19 mouse cellular contexts compared by ENCODE assay signal in genomic region chr17:24593248-24593647, GRCm38 (mm10). TPM values are rescaled to one million over a fixed set of nuclear protein-coding genes. Genes with fewer than 3 reads are reported as not detected.
DNase-seq lines count a peak whose midpoint lies in the region; ATAC-seq and TF ChIP-seq lines count a peak whose summit lies in the region.
"Had no signal": no experiment of that assay in that cellular context is flagged by ENCODE, and none has a peak within 500 bp of the region (broad histone marks: within the 10 kb centered on the region; RNA-seq: fewer than 3 reads in every experiment).

No protein-coding gene starts in this region.

- no peaks in the 10 kb centered on the region for H3K9me3 ChIP-seq in kidney, postnatal 0 days (replicated peaks; ENCODE audit: low read length)
- no peaks in the 10 kb centered on the region for H3K9me3 ChIP-seq in kidney, embryonic 16.5 days (ENCODE audit: low read length)
- H3K9me3 ChIP-seq in neural tube, embryonic 14.5 days (ENCODE audit: control insufficient read depth, low read length): no peaks in the 10 kb centered on the region
- no peaks in the 10 kb centered on the region for H3K9me3 ChIP-seq in neural tube, embryonic 15.5 days (replicated peaks)
- H3K9me3 ChIP-seq: embryonic facial prominence, embryonic 15.5 days; forebrain, embryonic 10.5 days; heart, embryonic 13.5 days; hindbrain, embryonic 12.5 days had no signal

- TF ChIP-seq CTCF in kidney, postnatal 0 days (IDR thresholded peaks at IDR 0.05; ENCODE audit: low read depth): no peak

- H3K27ac ChIP-seq in kidney, postnatal 0 days: no peak overlapping the region
- H3K27ac ChIP-seq in kidney, embryonic 16.5 days (ENCODE audit: low read length): no peak overlapping the region
- H3K27ac ChIP-seq in neural tube, embryonic 14.5 days (ENCODE audit: low read depth, low read length): 0 out of 2 replicates have a peak overlapping the region, but pooled peaks have one; percentile 5
- no peak overlapping the region for H3K27ac ChIP-seq in neural tube, embryonic 15.5 days (replicated peaks)
- H3K27ac ChIP-seq: embryonic facial prominence, embryonic 15.5 days; forebrain, embryonic 10.5 days; heart, embryonic 13.5 days; hindbrain, embryonic 12.5 days had no signal

- H3K4me3 ChIP-seq in kidney, postnatal 0 days (replicated peaks; ENCODE audit: low read depth, low read length): no peak overlapping the region
- no peak overlapping the region for H3K4me3 ChIP-seq in kidney, embryonic 16.5 days (ENCODE audit: low read length)
- no peak overlapping the region for H3K4me3 ChIP-seq in neural tube, embryonic 14.5 days (ENCODE audit: low read depth, low read length)
- H3K4me3 ChIP-seq in neural tube, embryonic 15.5 days (replicated peaks): no peak overlapping the region
- H3K4me3 ChIP-seq: embryonic facial prominence, embryonic 15.5 days; erythroblast, embryonic 14.5 days; forebrain, embryonic 10.5 days; heart, embryonic 13.5 days; hindbrain, embryonic 12.5 days had no signal

- WGBS in kidney, postnatal 0 days: 86% methylated on average over 5 of the region's 5 CpGs
- WGBS in kidney, embryonic 16.5 days: 86% methylated on average over 5 of the region's 5 CpGs
- 86% methylated on average over 5 of the region's 5 CpGs for WGBS in neural tube, embryonic 14.5 days
- 89% methylated on average over 5 of the region's 5 CpGs for WGBS in neural tube, embryonic 15.5 days

- ATAC-seq in kidney, postnatal 0 days (replicated peaks; ENCODE audit: low FRiP score, low read depth): 0 out of 2 replicates have a peak, but pooled peaks have one; percentile 30
- no peak for ATAC-seq in kidney, embryonic 16.5 days (ENCODE audit: low FRiP score, low TSS enrichment)
- ATAC-seq in neural tube, embryonic 14.5 days (ENCODE audit: low read depth): no peak
- ATAC-seq in neural tube, embryonic 15.5 days (ENCODE audit: low FRiP score): no peak
- ATAC-seq: forebrain, embryonic 16.5 days had no signal

- no peak overlapping the region for H3K9ac ChIP-seq in kidney, postnatal 0 days (ENCODE audit: low read depth, low read length)
- no peak overlapping the region for H3K9ac ChIP-seq in kidney, embryonic 16.5 days (replicated peaks; ENCODE audit: low read length)
- H3K9ac ChIP-seq in neural tube, embryonic 14.5 days (replicated peaks; ENCODE audit: low read depth, low read length): no peak overlapping the region
- H3K9ac ChIP-seq in neural tube, embryonic 15.5 days (replicated peaks): no peak overlapping the region
- H3K9ac ChIP-seq: embryonic facial prominence, embryonic 15.5 days; heart, embryonic 13.5 days; hindbrain, embryonic 12.5 days had no signal

- H3K4me2 ChIP-seq in kidney, postnatal 0 days (ENCODE audit: low read length): no peak overlapping the region
- H3K4me2 ChIP-seq in kidney, embryonic 16.5 days (replicated peaks; ENCODE audit: low read depth, low read length): no peak overlapping the region
- H3K4me2 ChIP-seq in neural tube, embryonic 14.5 days (ENCODE audit: low read depth, low read length): no peak overlapping the region
- no peak overlapping the region for H3K4me2 ChIP-seq in neural tube, embryonic 15.5 days
- H3K4me2 ChIP-seq: embryonic facial prominence, embryonic 15.5 days; heart, embryonic 13.5 days; hindbrain, embryonic 12.5 days had no signal

- peak; percentile 90 for DNase-seq in heart, adult 11 months
- DNase-seq in heart, adult 18-20 months: no peak
- DNase-seq in kidney, postnatal 0 days (ENCODE audit: low spot score): no peak
- DNase-seq: adrenal gland, adult 2 months; adrenal gland, postnatal 25 days; embryo, embryonic 11 days; gastrocnemius, postnatal 10 days; heart, postnatal 10 days; heart, postnatal 4 days had no signal

- no peaks in the 10 kb centered on the region for H3K27me3 ChIP-seq in kidney, postnatal 0 days (ENCODE audit: insufficient read depth, low read length)
- no peaks in the 10 kb centered on the region for H3K27me3 ChIP-seq in kidney, embryonic 16.5 days (ENCODE audit: insufficient read depth, low read length)
- H3K27me3 ChIP-seq in neural tube, embryonic 14.5 days (ENCODE audit: control insufficient read depth, insufficient read depth, low read length): no peaks in the 10 kb centered on the region
- no peaks in the 10 kb centered on the region for H3K27me3 ChIP-seq in neural tube, embryonic 15.5 days (replicated peaks)
- H3K27me3 ChIP-seq: CH12.LX; embryonic facial prominence, embryonic 15.5 days; heart, embryonic 13.5 days; hindbrain, embryonic 12.5 days had no signal

- peaks cover 65% of the 10 kb centered on the region for H3K36me3 ChIP-seq in kidney, postnatal 0 days (ENCODE audit: insufficient read depth, low read length)
- peaks cover 71% of the 10 kb centered on the region for H3K36me3 ChIP-seq in kidney, embryonic 16.5 days (ENCODE audit: insufficient read depth, low read length)
- H3K36me3 ChIP-seq in neural tube, embryonic 14.5 days (ENCODE audit: control insufficient read depth, insufficient read depth, low read length): peaks cover 85% of the 10 kb centered on the region
- H3K36me3 ChIP-seq in neural tube, embryonic 15.5 days: peaks cover 88% of the 10 kb centered on the region

- H3K4me1 ChIP-seq in kidney, postnatal 0 days (replicated peaks; ENCODE audit: insufficient read depth, low read length): no peaks in the 10 kb centered on the region
- H3K4me1 ChIP-seq in kidney, embryonic 16.5 days (ENCODE audit: insufficient read depth, low read length): no peaks in the 10 kb centered on the region
- H3K4me1 ChIP-seq in neural tube, embryonic 14.5 days (ENCODE audit: control insufficient read depth, insufficient read depth, low read length): no peaks in the 10 kb centered on the region
- H3K4me1 ChIP-seq in neural tube, embryonic 15.5 days: no peaks in the 10 kb centered on the region
- H3K4me1 ChIP-seq: embryonic facial prominence, embryonic 15.5 days; forebrain, embryonic 10.5 days; heart, embryonic 13.5 days; hindbrain, embryonic 12.5 days had no signal

RNA-seq across cellular contexts. Expression of gene Tsc2, which starts 39.2 kb away (rescaled TPM):
- 100 to 1,000 TPM; 104 to 108 TPM for total RNA-seq in heart, adult 18-20 months (2021)
- polyA plus RNA-seq in kidney, postnatal 0 days (2015; fragmentation: Nextera tagmentation; extraction: Ambion mirVana): 36.4 and 42.4 TPM in 2 replicates
- polyA plus RNA-seq in kidney, embryonic 16.5 days (2015; fragmentation: Nextera tagmentation; extraction: Ambion mirVana): 72.8 and 77.0 TPM in 2 replicates
- 74.7 and 87.7 TPM in 2 replicates for polyA plus RNA-seq in neural tube, embryonic 14.5 days (2014; fragmentation: Nextera tagmentation; extraction: Ambion mirVana)
- polyA plus RNA-seq in neural tube, embryonic 15.5 days (2015; fragmentation: Nextera tagmentation; extraction: Ambion mirVana): 60.6 and 68.8 TPM in 2 replicates

RNA-seq across cellular contexts. Expression of gene Nthl1, which starts 39.2 kb away (rescaled TPM):
- 1 to 10 TPM; 2.6 to 3.1 TPM for total RNA-seq in heart, adult 18-20 months (2021)
- 13.4 and 14.9 TPM in 2 replicates for polyA plus RNA-seq in kidney, postnatal 0 days (2015; fragmentation: Nextera tagmentation; extraction: Ambion mirVana)
- polyA plus RNA-seq in kidney, embryonic 16.5 days (2015; fragmentation: Nextera tagmentation; extraction: Ambion mirVana): 23.1 TPM in 2 replicates
- polyA plus RNA-seq in neural tube, embryonic 14.5 days (2014; fragmentation: Nextera tagmentation; extraction: Ambion mirVana): 6.8 and 7.3 TPM in 2 replicates
- 8.3 and 10.0 TPM in 2 replicates for polyA plus RNA-seq in neural tube, embryonic 15.5 days (2015; fragmentation: Nextera tagmentation; extraction: Ambion mirVana)

RNA-seq across cellular contexts. Expression of gene Pkd1, which starts 43.6 kb away (rescaled TPM):
- 10 to 100 TPM; 34.1 to 34.5 TPM for total RNA-seq in heart, adult 18-20 months (2021)
- polyA plus RNA-seq in kidney, postnatal 0 days (2015; fragmentation: Nextera tagmentation; extraction: Ambion mirVana): 10.6 and 17.7 TPM in 2 replicates
- 22.5 and 24.3 TPM in 2 replicates for polyA plus RNA-seq in kidney, embryonic 16.5 days (2015; fragmentation: Nextera tagmentation; extraction: Ambion mirVana)
- polyA plus RNA-seq in neural tube, embryonic 14.5 days (2014; fragmentation: Nextera tagmentation; extraction: Ambion mirVana): 30.8 and 37.5 TPM in 2 replicates
- 31.2 and 31.7 TPM in 2 replicates for polyA plus RNA-seq in neural tube, embryonic 15.5 days (2015; fragmentation: Nextera tagmentation; extraction: Ambion mirVana)

RNA-seq across cellular contexts. Expression of gene Slc9a3r2, which starts 56.9 kb away (rescaled TPM):
- 100 to 1,000 TPM in 1 of 2 experiments, 10 to 100 TPM in 1; 88.2 to 103 TPM for total RNA-seq in heart, adult 18-20 months (2021)
- polyA plus RNA-seq in kidney, postnatal 0 days (2015; fragmentation: Nextera tagmentation; extraction: Ambion mirVana): 141 and 145 TPM in 2 replicates
- polyA plus RNA-seq in kidney, embryonic 16.5 days (2015; fragmentation: Nextera tagmentation; extraction: Ambion mirVana): 116 and 120 TPM in 2 replicates
- polyA plus RNA-seq in neural tube, embryonic 14.5 days (2014; fragmentation: Nextera tagmentation; extraction: Ambion mirVana): 49.3 and 52.6 TPM in 2 replicates
- 60.2 and 65.7 TPM in 2 replicates for polyA plus RNA-seq in neural tube, embryonic 15.5 days (2015; fragmentation: Nextera tagmentation; extraction: Ambion mirVana)

RNA-seq across cellular contexts. Expression of gene Rab26, which starts 59.2 kb away (rescaled TPM):
- not detected for total RNA-seq in heart, adult 18-20 months (2021)
- polyA plus RNA-seq in kidney, postnatal 0 days (2015; fragmentation: Nextera tagmentation; extraction: Ambion mirVana): 3.5 and 3.7 TPM in 2 replicates
- 2.8 and 3.0 TPM in 2 replicates for polyA plus RNA-seq in kidney, embryonic 16.5 days (2015; fragmentation: Nextera tagmentation; extraction: Ambion mirVana)
- 1.8 and 5.7 TPM in 2 replicates for polyA plus RNA-seq in neural tube, embryonic 14.5 days (2014; fragmentation: Nextera tagmentation; extraction: Ambion mirVana)
- 6.1 and 9.1 TPM in 2 replicates for polyA plus RNA-seq in neural tube, embryonic 15.5 days (2015; fragmentation: Nextera tagmentation; extraction: Ambion mirVana)
